Mouse (Mus musculus) megakaryocyte, embryonic 14.5 days (primary cell): ENCODE measurements around the gene Ice2.

Experiments used
- FLI1 ChIP-seq: IDR thresholded peaks from 2 replicates; pipeline ENCODE4 v1.6.1; 2012; ENCODE audit warnings: low read length, inconsistent platforms, mixed read lengths
- GATA1 ChIP-seq: IDR thresholded peaks from 3 replicates; pipeline ENCODE4 v1.6.1; 2012; ENCODE audit warnings: mixed read lengths, low read length, inconsistent platforms, borderline replicate concordance

- TF ChIP-seq GATA1 (no peak), FLI1 (no peak)
These were observed 62.2 kb downstream of the Ice2 start for GRCm38 (mm10) chr9:69459876-69460275.
